Mouse (Mus musculus) embryonic facial prominence, embryonic 10.5 days (tissue): ENCODE data around the gene Nrcam. TPM values are rescaled to one million over a fixed set of nuclear protein-coding genes. Genes with fewer than 3 reads are reported as not detected.

Source experiments
- DNase-seq: peaks from one replicate; pipeline ENCODE4 v3.0.0-alpha.2; 2017; ENCODE audit warnings: low spot score
- H3K27ac ChIP-seq: fragments of 300-500 bp; sonication (generic); replicated peaks from 2 replicates; pipeline ENCODE4 v1.5.1; 2016; ENCODE audit warnings: mild to moderate bottlenecking
- H3K27me3 ChIP-seq: fragments of 300-500 bp; sonication (generic); replicated peaks from 2 replicates; pipeline ENCODE4 v1.6.1; 2016; ENCODE audit warnings: low read depth, mild to moderate bottlenecking; ENCODE audit not compliant: poor library complexity, severe bottlenecking
- H3K36me3 ChIP-seq: fragments of 300-500 bp; sonication (generic); replicated peaks from 2 replicates; pipeline ENCODE4 v1.6.1; 2016; ENCODE audit warnings: mild to moderate bottlenecking, moderate library complexity
- H3K4me1 ChIP-seq: fragments of 300-500 bp; sonication (generic); 2 replicates; pipeline ENCODE4 v1.6.1; 2016
- H3K4me3 ChIP-seq: fragments of 300-500 bp; sonication (generic); 2 replicates; pipeline ENCODE4 v1.5.1; 2016; ENCODE audit warnings: mild to moderate bottlenecking, moderate library complexity
- H3K9me3 ChIP-seq: fragments of 300-500 bp; sonication (generic); 2 replicates; pipeline ENCODE4 v1.6.1; 2016; ENCODE audit warnings: mild to moderate bottlenecking
- WGBS: fragments of 180-500 bp; shearing (Covaris S2); methylation state at CpG from one replicate; pipeline ENCODE4 v1.1.7; 2016; 5-methylcytosine and 5-hydroxymethylcytosine counted together
- polyA plus RNA-seq: library from polyadenylated mRNA; unstranded; fragments of >200 nt; fragmentation: Nextera tagmentation; extraction: Ambion mirVana; gene quantifications from 2 replicates; pipeline ENCODE4 v1.2.1, GENCODE M21; 2016

Nrcam gene
- polyA plus RNA-seq, 1 experiment from 2014 or later = 15.2 TPM

- 65% methylated on average over 9 of the region's 9 CpGs for WGBS
- no peaks in the 10 kb centered on the region for H3K27me3 ChIP-seq
- H3K4me3 ChIP-seq = no peak overlapping the region
- no peak for DNase-seq
- H3K9me3 ChIP-seq = no peaks in the 10 kb centered on the region
- peaks cover 7% of the 10 kb centered on the region for H3K4me1 ChIP-seq
- H3K27ac ChIP-seq = no peak overlapping the region
- no peaks in the 10 kb centered on the region for H3K36me3 ChIP-seq
Observed at GRCm38 (mm10) chr12:44548465-44548864, 219.8 kb downstream of the Nrcam start.

GRCm38 (mm10) chr12:44551614-44552013, 222.9 kb downstream of the Nrcam start:
- no peaks in the 10 kb centered on the region for H3K9me3 ChIP-seq
- DNase-seq = no peak
- no peaks in the 10 kb centered on the region for H3K36me3 ChIP-seq
- peaks cover 10% of the 10 kb centered on the region for H3K4me1 ChIP-seq
- H3K27me3 ChIP-seq = no peaks in the 10 kb centered on the region
- H3K27ac ChIP-seq = no peak overlapping the region
- no peak overlapping the region for H3K4me3 ChIP-seq

- Histone ChIP-seq H3K27me3 (no peaks in the 10 kb centered on the region), H3K27ac (no peak overlapping the region), H3K4me3 (no peak overlapping the region), H3K9me3 (no peaks in the 10 kb centered on the region), H3K36me3 (no peaks in the 10 kb centered on the region), H3K4me1 (peaks cover 10% of the 10 kb centered on the region)
- 68% methylated on average over 2 of the region's 2 CpGs for WGBS
- no peak for DNase-seq
Observed at GRCm38 (mm10) chr12:44554051-44554450, 225.4 kb downstream of the Nrcam start.

- no peak overlapping the region for H3K4me3 ChIP-seq
- no peaks in the 10 kb centered on the region for H3K27me3 ChIP-seq
- H3K4me1 ChIP-seq = peaks cover 10% of the 10 kb centered on the region
- H3K9me3 ChIP-seq = no peaks in the 10 kb centered on the region
- no peak for DNase-seq
- no peak overlapping the region for H3K27ac ChIP-seq
- 85% methylated on average over 1 of the region's 1 CpGs for WGBS
- H3K36me3 ChIP-seq = no peaks in the 10 kb centered on the region
Observed at GRCm38 (mm10) chr12:44554808-44555207, 226.1 kb downstream of the Nrcam start.

- Histone ChIP-seq H3K4me3 (no peak overlapping the region), H3K9me3 (no peaks in the 10 kb centered on the region), H3K27me3 (no peaks in the 10 kb centered on the region), H3K27ac (no peak overlapping the region), H3K36me3 (no peaks in the 10 kb centered on the region; the same call in 1 of the 2 replicates), H3K4me1 (no peaks in the 10 kb centered on the region)
- DNase-seq = no peak
Observed at GRCm38 (mm10) chr12:44560002-44560401, 231.3 kb downstream of the Nrcam start.

- no peaks in the 10 kb centered on the region for H3K9me3 ChIP-seq
- H3K27ac ChIP-seq = no peak overlapping the region
- no peaks in the 10 kb centered on the region for H3K27me3 ChIP-seq
- H3K4me1 ChIP-seq = no peaks in the 10 kb centered on the region
- DNase-seq = no peak
- H3K36me3 ChIP-seq = no peaks in the 10 kb centered on the region
- WGBS = 86% methylated on average over 7 of the region's 7 CpGs
- no peak overlapping the region for H3K4me3 ChIP-seq
Observed at GRCm38 (mm10) chr12:44570070-44570469, 241.4 kb downstream of the Nrcam start.

GRCm38 (mm10) chr12:44572664-44573063, 244.0 kb downstream of the Nrcam start:
- WGBS = 26% methylated on average over 3 of the region's 3 CpGs
- Histone ChIP-seq H3K4me1 (no peaks in the 10 kb centered on the region), H3K4me3 (no peak overlapping the region), H3K36me3 (no peaks in the 10 kb centered on the region), H3K27ac (no peak overlapping the region), H3K9me3 (no peaks in the 10 kb centered on the region), H3K27me3 (no peaks in the 10 kb centered on the region)
- DNase-seq = no peak

- DNase-seq = no peak
- Histone ChIP-seq H3K36me3 (no peaks in the 10 kb centered on the region), H3K9me3 (no peaks in the 10 kb centered on the region), H3K4me3 (no peak overlapping the region), H3K27ac (no peak overlapping the region), H3K27me3 (no peaks in the 10 kb centered on the region), H3K4me1 (no peaks in the 10 kb centered on the region)
- WGBS = 93% methylated on average over 3 of the region's 3 CpGs
Observed at GRCm38 (mm10) chr12:44574167-44574566, 245.5 kb downstream of the Nrcam start.

GRCm38 (mm10) chr12:44601410-44602149, 272.9 kb downstream of the Nrcam start:
- DNase-seq = peak; percentile 80
- no peaks in the 10 kb centered on the region for H3K36me3 ChIP-seq
- no peaks in the 10 kb centered on the region for H3K9me3 ChIP-seq
- no peak overlapping the region for H3K4me3 ChIP-seq
- no peaks in the 10 kb centered on the region for H3K27me3 ChIP-seq
- no peak overlapping the region for H3K27ac ChIP-seq
- WGBS = 32% methylated on average over 16 of the region's 16 CpGs
- H3K4me1 ChIP-seq = peaks cover 9% of the 10 kb centered on the region; the same call in 1 of the 2 replicates

- H3K4me3 ChIP-seq = no peak overlapping the region
- H3K9me3 ChIP-seq = no peaks in the 10 kb centered on the region
- peaks cover 9% of the 10 kb centered on the region; the same call in 1 of the 2 replicates for H3K4me1 ChIP-seq
- peak; percentile 32 for DNase-seq
- H3K36me3 ChIP-seq = no peaks in the 10 kb centered on the region
- no peaks in the 10 kb centered on the region for H3K27me3 ChIP-seq
- peak overlapping the region; percentile 20; the same call in 1 of the 2 replicates for H3K27ac ChIP-seq
- WGBS = 59% methylated on average over 11 of the region's 11 CpGs
Observed at GRCm38 (mm10) chr12:44602269-44602957, 273.7 kb downstream of the Nrcam start.

GRCm38 (mm10) chr12:44602958-44603331, 274.3 kb downstream of the Nrcam start:
- H3K4me3 ChIP-seq = no peak overlapping the region
- H3K4me1 ChIP-seq = peaks cover 9% of the 10 kb centered on the region; the same call in 1 of the 2 replicates
- H3K27ac ChIP-seq = peak overlapping the region; percentile 20; the same call in 1 of the 2 replicates
- peak; percentile 19 for DNase-seq
- 70% methylated on average over 5 of the region's 5 CpGs for WGBS
- H3K27me3 ChIP-seq = no peaks in the 10 kb centered on the region
- H3K9me3 ChIP-seq = no peaks in the 10 kb centered on the region
- H3K36me3 ChIP-seq = no peaks in the 10 kb centered on the region

GRCm38 (mm10) chr12:44617001-44617421, 288.3 kb downstream of the Nrcam start:
- Histone ChIP-seq H3K9me3 (no peaks in the 10 kb centered on the region), H3K4me3 (no peak overlapping the region), H3K36me3 (no peaks in the 10 kb centered on the region), H3K27me3 (no peaks in the 10 kb centered on the region), H3K4me1 (no peaks in the 10 kb centered on the region), H3K27ac (no peak overlapping the region)
- 84% methylated on average over 2 of the region's 2 CpGs for WGBS
- no peak for DNase-seq

- DNase-seq = no peak
- H3K4me3 ChIP-seq = no peak overlapping the region
- WGBS = 87% methylated on average over 1 of the region's 1 CpGs
- no peaks in the 10 kb centered on the region for H3K27me3 ChIP-seq
- no peaks in the 10 kb centered on the region for H3K4me1 ChIP-seq
- H3K9me3 ChIP-seq = no peaks in the 10 kb centered on the region
- no peaks in the 10 kb centered on the region for H3K36me3 ChIP-seq
- H3K27ac ChIP-seq = no peak overlapping the region
Observed at GRCm38 (mm10) chr12:44617488-44617887, 288.8 kb downstream of the Nrcam start.
